Mouse (Mus musculus) liver (tissue): ENCODE measurements around the gene Zfp697.
A peak's percentile ranks its signal among the peaks of the same experiment; 100 is the strongest.

ENCODE experiments used
- DNase-seq: peaks from one replicate; pipeline ENCODE4 v3.0.0-alpha.2; 2020; ENCODE audit warnings: mixed read lengths

Gene Zfp697

DNA sequence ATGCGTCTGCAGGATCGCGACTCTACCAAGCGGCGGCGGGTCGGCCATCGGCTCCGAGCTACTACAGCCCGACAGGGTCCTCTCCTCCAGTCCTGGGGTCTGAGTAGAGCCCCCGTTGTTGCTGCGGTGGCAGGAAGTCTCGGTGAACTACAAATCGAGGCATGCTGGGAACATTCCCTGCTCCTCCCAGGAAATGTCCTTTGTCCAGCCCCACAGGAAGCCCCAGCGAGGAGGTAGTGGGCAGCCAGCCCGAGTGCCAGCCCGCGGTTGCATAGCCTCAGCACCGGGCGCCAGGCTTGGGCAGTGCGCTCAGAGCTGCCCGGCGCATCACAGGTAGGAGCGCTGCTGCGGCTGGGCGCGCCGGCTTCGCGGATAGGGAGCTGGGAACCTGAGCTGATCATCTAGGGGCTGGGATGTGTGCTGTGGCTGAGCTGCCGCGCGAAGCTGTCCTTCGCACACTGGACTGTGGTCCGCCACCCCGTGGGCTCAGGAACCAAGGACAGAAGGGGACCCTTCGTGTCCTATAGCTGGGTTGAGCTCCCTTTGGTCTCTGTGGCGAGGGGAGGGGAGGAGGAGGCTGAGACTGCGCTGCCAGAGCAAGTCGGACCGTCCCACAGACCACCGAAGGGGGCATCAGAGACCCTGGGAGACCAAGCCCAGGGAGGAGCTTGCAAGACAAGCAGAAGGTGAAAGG, at the start of gene Zfp697:
Gene Zfp697, plus strand, starts transcription at position 216 of the 694 bp plus-strand sequence.
- DNase-seq: peak; percentile 50

DNA sequence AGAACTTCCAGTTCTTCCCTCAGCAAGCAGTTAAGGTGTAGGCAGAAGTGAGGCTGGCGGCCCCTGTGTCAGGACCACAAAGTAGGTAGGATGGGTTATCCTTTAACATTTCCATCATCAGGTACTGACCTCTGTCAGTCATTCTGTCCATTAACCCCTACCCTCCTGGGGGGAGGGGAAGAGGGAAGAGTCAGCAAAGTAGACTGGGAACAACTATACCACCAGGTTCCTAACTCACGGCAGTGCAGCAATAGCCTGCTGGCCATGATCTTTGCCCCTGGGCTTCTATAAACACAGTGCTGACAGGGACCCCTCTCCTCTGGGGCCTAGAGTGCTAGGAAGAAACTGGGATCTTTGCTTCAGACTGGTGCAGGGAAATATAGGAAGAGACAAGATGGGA, 48.3 kb upstream of the Zfp697 start:
- DNase-seq: peak; percentile 40

DNA sequence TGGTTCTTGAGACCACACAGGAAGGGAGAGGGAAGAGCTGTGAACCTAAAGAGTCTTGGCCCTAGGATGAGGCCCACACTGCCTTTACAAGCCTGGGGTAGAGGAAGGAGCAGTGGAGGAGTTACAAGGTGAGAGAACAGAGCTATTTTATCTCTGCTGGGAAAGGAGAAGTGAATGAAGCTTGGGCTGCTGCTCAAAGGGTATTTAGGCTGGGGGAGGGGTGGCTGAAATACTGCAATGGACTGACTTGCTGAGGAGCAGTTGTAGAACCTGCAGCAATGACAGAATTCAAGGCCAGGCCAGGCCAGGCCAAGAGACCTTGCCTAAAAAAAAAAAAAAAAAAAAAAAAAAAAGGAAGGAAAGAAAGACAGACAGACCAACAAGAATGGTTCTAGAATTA, 46.9 kb upstream of the Zfp697 start:
- DNase-seq: no peak

DNA sequence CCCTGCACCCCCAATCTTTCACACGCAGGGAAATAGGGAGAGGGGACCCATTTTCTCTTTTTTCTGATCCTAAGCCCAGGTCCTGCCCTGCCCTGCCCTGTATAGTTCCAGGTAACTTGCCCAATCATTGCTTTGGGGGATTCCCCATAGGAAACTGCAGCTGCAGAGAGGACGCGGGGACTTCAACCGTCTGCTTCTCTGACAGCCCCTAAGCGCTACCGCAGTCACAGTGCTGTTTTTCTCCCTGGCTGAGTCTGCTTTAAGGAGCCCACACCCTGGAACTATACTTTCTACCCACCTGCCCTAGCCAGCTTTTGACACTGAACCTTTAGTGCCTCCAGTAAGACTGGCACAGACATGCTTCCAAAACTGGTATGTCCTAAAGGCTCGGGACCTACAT, 46.4 kb upstream of the Zfp697 start:
- no peak for DNase-seq

DNA sequence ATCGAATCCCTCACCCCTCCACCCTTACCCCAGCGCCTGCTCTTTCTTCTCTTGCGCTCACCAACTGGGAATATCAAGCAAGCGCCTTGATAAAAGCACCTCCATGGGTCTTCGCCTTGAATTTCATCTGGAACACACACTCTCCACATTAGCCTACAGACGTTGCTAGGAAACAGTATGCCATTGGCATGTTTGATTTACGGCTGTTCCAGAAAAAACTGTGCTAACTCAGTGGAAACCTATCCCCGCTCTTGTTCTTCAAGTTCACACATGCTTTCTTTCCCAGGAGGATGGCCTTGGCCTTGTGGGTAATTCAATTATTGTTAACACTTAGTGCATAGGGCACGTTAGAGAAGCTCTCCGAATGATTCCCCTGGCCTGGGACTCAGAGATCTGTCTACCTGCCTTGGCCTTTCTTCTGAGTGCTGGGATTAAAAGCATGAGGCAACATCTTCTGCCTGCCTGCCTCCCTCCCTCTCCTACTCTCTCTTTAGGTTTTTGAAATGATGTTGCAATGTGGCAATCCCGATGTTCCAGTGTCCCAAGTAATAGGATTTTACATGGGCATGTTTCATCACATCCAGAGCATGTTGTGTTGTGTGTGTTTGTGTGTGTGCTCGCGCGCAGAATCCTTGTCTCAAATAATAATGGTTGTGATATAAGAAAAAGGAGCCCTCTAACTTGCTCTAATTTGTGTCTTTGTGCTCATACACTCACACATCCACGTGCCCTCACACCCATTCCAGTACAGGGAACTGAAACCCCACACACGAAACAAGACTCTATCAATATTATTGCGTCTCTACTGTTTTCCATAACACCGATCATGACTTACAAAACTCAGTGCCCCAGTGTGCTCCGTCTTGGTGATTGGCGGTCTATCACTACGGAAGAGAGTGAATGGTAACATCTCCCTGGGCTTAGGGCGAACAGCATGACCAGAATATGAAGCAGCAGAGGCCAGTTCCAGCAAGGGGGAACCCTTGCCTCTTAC, 45.3 kb upstream of the Zfp697 start:
- no peak for DNase-seq

DNA sequence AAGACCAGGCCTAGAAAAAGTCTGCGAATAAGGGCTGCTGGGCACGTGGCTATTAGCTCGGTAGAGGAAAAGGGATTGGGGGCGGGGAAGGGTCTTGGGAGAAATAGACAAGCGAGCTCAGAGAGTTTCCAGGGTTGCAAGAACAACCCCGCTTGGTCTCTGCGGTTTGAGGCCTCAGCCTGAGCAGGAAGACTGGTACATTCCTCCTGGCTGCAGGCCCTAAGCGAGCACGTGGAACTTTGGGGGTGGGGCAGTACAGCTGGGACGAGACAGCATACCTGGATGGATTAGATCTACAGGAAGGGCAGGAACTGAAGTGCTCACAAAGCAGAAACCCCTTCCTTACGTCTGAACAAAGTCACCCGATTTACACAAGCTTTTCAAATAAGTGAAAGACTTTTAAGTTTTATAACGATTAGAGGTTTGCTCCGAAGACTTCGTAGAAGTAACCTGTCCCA, 43.6 kb upstream of the Zfp697 start:
- peak; percentile 67 for DNase-seq

DNA sequence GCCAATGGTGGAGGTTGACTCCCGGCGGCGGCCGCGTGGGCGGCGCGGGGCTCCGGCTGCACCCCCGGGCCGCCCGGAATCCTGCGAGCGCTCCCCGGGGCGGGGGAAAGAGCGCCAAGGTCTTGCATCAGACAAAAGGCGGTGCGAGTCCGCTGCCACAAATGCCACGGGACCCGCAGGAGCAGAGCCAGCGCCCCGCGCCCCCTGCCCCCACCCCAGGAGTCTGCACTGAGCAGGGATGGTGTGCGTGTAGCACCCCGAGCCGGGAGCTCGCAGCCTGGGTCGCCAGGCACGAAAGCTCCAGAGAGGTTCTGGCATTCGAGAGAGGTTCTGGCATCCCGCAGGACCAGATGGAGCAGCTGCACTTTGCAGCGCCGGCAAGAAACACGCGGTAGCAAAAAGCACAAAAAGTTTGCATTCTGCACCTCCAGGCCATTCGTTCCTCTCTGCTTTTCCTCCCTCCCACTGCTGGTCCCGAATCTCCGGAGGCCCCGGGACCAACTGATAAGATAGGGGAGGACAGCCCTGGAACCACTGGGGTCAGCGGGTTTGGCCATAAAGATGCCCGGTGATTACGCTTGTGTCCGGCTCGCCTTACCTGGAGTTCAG, 43.1 kb upstream of the Zfp697 start:
- DNase-seq: peak; percentile 49

DNA sequence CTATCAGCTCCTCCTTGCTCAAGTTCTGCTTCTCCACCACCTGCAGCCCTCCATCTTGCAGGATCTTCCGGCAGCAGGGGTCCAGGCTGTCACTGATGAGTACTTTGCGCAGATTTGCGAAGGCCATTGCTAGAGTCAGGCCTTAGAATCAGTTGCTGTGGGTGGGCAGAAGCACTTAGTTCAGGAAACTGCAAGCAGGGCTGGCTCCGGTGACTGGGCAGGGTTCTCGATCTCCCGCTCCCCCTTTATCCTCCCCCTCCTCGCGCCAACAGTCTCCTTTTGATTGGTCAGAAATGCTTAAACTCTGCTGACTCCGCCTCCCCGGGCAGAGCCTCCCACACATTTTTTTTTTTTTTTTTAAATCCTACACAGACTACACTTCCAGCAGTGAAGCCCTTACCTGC, 42.6 kb upstream of the Zfp697 start, which contains the start of gene Phgdh:
Gene Phgdh, minus strand, starts transcription at position 285 of the 404 bp plus-strand sequence.
- peak; percentile 82 for DNase-seq

DNA sequence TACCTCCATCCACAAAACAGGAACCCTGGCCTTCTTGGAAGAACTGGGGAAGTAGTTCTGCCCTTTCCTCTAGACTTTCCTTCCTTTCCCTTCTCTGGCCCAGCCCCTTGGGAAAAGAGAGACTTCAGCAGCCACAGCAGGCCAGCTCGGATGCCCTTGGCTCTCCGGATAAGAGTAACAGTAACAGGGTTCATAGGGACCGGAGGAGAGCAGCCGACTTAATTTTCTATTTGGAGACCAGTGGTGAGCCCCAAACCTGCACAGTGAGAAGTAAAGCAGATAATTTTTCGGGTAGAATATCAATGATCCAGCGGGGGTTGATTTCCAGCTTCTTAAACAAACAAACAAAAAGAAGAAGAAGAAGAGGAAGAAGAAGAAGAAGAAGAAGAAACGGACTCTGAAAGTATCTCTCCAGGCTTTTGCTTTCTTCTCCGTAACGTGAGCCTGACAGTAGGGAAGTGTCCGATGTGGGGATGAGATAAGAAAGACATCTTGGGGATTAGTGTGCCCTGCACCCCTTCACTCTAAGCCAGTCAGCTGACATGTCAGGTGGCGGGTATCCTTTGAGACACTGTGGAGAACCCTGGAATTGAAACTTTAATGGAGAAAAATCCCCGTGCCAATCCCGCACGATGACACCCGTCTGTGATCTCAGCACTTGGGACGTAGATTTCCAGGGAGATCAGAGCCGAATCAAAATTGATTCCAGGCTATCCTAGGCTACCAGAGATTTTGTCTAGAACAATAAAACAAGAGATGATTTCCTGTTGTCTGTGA, 41.3 kb upstream of the Zfp697 start:
- no peak for DNase-seq

DNA sequence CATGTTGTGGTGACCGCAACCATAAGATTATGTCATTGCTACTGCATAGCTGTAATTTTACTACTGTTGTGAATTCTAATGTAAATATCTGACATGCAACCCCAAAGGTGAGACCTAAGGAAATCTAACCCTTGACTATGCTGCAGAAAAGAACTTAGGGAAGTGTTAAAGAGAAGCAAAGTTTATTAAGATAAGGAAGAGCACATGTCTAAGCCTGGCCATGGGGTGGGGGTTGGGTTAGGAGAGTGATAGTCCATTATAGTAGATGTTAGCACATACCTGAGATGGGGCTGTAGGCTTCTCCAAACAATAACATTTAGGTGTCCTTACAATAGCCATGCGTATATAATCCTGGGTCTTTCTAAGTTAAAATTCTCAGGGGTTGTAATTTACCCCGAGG, 39.0 kb upstream of the Zfp697 start:
- no peak for DNase-seq

DNA sequence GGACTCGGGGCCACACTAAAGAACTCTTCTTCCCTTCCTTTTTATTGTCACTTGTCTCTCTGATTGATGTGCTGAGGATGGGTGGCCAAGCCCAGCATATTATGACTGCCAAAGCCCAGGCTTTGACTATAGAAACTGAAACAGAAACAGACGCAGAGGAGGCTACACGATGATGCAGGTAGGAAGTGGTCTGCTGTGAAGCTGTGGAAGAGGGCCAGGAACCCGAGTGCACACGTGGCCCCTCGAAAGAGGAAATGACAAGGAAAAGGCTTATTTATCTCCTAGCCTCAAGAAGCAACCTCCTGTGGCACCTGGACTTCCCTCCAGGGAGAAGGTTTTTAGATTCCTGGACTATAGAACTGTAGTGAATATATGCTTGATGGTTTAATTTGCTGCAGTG, 34.2 kb upstream of the Zfp697 start:
- no peak for DNase-seq

DNA sequence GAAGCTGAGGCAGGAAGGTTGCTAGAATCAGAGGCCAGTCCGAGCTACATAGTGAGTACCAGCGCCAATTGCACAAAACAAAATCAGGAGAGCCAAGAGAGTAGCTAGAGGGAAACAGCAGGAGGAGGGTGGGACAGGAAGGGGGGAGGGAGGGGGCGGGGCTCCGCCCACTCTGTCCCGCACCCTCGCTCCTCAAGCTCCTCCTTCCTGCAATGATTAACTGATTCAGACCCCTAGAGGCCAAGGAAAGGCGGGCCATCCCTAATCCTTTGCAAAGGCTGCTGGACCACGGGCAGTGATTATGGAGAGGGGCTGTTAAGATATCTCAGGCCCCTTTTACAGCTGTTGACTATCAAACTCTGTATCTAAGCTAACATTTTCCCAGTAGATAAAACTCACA, 33.6 kb upstream of the Zfp697 start:
- peak; percentile 36 for DNase-seq

DNA sequence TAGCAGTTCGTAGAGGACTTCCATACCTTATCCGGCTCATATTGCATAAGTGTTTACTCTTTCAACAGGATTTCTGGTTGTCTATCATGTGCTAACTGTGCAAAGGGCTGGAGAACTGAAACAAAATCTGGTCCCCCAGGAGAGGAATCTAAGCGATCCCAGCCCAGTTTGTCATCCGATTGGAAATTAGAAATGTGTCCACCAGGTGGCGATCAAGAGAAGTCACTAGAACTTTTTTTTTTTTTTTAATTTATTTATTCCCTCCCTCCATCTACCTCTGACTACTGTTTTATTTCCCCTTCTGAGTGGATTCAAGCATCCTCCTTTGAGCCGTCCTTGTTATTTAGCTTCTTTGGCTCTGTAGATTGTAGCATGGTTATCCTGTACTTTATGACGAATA, 28.4 kb upstream of the Zfp697 start:
- peak; percentile 47 for DNase-seq

DNA sequence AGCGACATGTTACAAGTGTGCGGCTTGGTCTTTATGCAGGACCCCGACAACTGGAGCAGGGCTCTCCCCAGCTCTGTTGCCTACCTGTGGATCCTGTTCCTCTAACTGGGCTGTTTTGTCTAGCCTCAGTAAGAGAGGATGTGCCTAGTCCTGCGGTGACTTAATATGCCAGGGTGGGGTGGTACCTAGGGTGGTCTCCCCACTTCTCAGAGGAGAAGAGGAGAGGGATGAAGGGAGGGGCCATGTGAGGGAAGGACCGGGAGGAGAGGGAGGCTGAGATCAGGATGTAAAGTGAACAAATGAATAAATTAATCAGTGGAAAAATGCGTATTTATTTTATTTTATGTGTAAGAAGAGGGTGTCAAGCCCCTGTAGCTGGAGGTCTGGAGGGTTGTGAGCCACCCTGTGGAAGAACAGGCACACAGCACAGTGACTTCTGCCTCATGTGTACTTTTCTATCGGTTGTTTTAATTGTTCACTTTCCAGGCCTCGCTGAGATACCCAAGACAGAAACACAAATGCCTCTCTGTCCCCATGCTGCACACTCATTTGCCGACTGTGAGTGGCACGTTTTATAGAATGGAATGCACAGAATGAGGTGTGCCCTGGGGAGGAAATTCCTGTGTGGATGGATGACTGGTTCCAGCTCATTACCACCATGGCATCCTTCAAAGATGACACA, 26.8 kb upstream of the Zfp697 start:
- no peak for DNase-seq

DNA sequence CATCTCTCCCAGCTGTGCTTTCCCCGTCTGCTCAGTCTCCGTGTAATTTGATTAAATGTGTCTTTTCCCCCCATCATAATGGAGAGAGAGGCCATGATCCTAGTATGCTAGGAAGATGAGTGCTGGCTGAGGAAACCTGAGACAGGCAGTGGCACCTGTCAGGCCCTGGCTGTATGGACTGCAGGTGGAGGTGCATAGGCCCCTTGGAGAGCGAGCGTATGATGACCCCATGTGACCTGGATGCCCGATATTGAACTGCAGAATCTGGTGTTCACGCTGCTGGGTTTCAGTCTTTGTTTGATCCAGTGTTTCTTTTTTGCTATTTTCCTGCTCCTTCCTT, 26.3 kb upstream of the Zfp697 start:
- DNase-seq: no peak

DNA sequence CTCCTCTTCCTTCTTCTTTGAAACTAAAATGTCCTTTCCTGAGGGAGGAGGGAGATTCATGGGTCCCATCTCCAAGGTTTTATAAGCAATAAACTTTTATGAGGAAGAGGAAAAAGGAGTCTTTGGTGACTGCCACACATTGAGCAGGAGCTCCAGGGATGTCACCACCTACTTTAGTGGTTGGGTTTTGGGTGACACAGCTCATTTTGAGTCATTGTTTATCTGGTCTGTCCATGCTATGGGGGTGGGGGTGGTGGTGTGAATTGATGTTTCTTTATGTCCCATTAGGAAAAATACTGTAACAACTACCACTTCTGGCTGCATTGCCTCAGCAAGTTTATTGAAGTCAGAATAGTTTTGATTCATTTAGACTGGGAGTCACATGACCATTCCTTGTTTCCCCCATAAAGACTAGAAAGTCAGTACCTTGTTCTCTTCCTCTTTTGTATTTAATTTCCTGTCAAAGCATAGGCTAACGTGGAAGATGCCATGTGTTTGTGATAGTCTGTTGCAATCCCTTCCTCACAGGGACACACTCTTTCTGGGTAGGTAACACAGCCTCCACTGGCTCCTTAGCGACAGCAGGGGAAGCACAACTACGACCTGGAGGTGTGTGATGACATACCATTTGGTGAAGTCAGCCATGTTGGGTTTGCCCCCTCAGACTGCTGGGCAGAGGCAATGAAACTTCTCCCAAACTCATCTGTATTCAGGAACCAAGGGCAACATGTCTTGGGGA, 25.5 kb upstream of the Zfp697 start:
- no peak for DNase-seq

DNA sequence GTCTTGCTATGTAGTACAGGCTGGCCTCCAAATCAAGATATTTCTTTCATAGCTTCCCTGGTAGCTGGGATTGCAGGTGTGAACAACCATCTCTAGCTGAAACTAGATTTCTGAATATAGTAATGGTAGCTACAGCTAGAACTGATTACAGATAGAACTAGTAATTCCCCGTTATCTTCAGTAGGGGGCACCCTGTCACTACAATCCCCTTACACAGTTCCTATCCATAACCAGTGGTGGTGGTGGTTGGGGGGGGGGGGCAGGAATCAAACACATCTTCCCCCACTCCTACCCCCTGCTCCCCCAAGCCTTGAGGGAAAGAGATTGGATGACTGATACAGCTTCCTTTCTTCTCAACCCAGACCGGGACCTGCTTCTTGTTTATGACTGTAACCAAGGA, 19.5 kb upstream of the Zfp697 start:
- no peak for DNase-seq

DNA sequence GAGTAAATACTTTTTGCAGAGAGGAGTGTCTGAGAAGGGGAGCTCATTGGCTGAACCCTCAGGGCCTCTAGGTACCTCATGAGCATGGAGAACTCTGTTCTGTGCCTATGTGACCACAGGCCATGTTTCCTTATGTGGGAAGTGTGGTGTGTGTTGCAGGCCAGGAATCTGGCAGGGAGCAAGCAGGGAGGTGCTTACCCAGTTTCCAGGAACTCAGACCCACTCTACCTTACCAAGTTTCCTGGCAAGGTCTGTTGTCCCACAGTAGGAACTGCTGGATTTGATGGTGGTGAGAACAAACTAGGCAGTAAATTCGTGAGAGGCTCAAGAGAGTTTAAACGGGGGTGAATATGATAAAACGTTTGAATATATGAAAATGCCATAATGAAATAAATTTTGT, 16.2 kb upstream of the Zfp697 start:
- DNase-seq: no peak

DNA sequence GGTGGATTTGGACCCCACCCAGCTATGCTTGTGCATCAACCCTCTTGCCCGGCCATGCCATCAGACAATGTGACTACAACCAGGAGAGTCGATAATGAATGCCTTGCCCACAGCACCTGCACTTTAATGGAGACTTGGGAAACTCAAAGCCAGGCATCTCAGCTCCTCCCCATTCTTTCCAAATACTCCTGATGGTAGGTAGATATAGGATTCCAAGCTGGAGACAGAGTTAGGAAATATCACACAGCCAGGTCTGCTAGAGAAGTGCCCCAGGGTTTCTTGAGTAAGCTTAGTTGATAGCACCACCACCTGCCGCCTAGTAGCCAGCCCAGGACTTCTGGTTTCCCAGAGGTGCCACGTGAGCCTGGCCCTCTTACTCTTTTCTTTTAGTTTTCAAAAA, 15.4 kb upstream of the Zfp697 start:
- no peak for DNase-seq

DNA sequence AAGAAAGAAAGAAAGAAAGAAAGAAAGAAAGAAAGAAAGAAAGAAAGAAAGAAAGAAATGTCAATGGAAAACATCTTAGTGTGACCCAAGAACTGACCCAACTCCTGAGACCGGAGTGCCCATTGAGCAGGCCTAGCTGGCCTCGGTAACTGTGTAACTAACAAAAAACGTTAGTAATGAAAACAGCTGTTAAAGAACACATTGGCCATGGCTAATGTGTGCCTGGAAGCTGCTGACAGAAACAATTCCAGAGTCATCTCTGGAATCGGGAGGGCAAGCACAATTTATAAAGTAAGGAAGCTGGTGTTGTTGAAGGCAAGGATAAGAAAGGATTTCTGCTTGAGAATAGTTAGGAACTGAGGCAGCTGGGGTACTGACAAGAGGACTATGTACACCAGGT, 14.0 kb upstream of the Zfp697 start:
- no peak for DNase-seq

DNA sequence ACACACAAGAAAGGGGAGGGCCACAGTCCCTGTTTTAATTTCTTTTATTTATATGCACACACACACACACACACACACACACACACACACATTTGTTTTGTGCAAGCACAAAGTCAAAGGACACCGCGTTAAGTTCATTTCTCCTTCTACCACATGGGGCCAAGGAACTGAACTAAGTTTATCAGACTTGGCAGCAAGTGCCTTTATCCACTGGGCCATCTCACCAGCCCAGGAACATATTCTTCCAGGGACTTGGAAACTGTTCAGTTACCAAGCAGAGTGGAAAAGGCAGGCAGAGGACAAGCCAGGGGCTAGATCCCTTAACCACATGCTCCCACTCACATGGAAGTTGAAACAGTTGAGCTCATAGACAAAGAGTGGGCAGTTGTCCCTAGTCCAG, 13.5 kb upstream of the Zfp697 start:
- DNase-seq: no peak
